Mouse (Mus musculus) ES-Bruce4 (cell line): Measurements from ENCODE around the gene Eif2ak4.

Source experiments
- CTCF ChIP-seq: IDR thresholded peaks from one replicate; pipeline ENCODE4 v1.8.1; 2011; ENCODE audit warnings: low read depth, low read length
- EP300 ChIP-seq: IDR thresholded peaks from 2 replicates; pipeline ENCODE4 v1.6.1; 2011; ENCODE audit warnings: low read depth, low read length; ENCODE audit not compliant: insufficient read depth
- POLR2A ChIP-seq: IDR thresholded peaks from one replicate; pipeline ENCODE4 v1.8.1; 2011; ENCODE audit warnings: low read length; ENCODE audit not compliant: insufficient read depth

- TF ChIP-seq POLR2A (no peak), CTCF (no peak), EP300 (no peak)
Observed at GRCm38 (mm10) chr2:118457029-118457428, 68.6 kb downstream of the Eif2ak4 start.
